Mouse (Mus musculus): ENCODE data around the gene Cacnb1. TPM values are rescaled to one million over a fixed set of nuclear protein-coding genes. Genes with fewer than 3 reads are reported as not detected.

Gene Cacnb1
- polyA plus RNA-seq, 1 experiment from 2014 or later, result 1.2 TPM

DNA sequence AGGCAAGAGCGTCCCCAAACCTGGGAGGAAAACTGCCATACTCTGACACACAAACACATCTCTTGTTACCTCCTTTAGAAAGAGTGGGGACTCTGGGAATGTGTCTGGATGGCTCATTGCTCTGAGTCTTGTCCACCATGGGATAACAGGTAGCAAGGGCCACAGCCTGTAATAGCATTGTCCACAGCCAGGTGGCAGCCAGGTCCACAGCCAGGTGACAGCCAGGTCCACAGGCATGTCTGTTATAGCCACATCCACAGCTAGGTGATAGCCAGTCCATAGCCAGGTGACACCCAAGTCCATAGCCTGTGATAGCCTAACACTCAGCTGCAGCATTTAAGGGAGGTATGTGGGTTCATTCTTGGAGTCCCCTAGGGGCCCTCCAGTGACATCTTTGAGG lies 61.9 kb downstream of the Cacnb1 start:
- WGBS (ENCODE audit: insufficient replicate concordance), result 74% methylated on average over 1 of the region's 1 CpGs
- Histone ChIP-seq H3K4me3 (ENCODE audit: low read depth, low read length) (no peak overlapping the region), H3K27ac (ENCODE audit: low read length) (no peak overlapping the region)

DNA sequence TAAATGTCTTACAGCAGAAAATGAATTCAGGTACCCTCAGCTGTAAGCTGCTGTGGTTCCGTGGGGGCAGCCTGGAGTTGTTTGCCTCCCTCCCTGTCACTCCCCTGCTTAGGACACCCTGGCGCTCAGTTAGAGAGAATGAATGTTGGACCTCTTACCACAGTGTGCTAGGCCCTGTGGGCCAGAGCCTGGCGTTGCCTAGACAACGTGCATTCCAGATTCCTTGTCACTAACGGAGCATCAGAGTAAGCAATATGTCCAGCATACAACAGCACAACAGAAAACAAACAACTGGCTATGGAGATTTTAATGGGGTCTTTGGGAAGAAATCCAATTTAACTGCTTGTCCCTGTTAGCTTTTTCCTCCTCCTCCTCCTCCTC lies 63.5 kb downstream of the Cacnb1 start:
- Histone ChIP-seq H3K9ac (ENCODE audit: low read depth, low read length) (no peak overlapping the region), H3K27ac (ENCODE audit: low read length) (no peak overlapping the region), H3K27me3 (ENCODE audit: control insufficient read depth, insufficient read depth, low read depth, low read length) (no peaks in the 10 kb centered on the region), H3K9me3 (replicated peaks; ENCODE audit: control insufficient read depth, low read length) (no peaks in the 10 kb centered on the region), H3K4me1 (ENCODE audit: control insufficient read depth, low read depth, low read length) (peaks cover 3% of the 10 kb centered on the region; the same call in 1 of the 2 replicates), H3K4me2 (ENCODE audit: low read depth, low read length) (no peak overlapping the region), H3K4me3 (ENCODE audit: low read depth, low read length) (no peak overlapping the region), H3K36me3 (ENCODE audit: control insufficient read depth, insufficient read depth) (no peaks in the 10 kb centered on the region)
- no peak for ATAC-seq (ENCODE audit: low read depth)
- WGBS (ENCODE audit: insufficient replicate concordance), result 62% methylated on average over 5 of the region's 5 CpGs

More for the DNA sequence above, 61.9 kb downstream of the Cacnb1 start:
- Histone ChIP-seq H3K9me3 (replicated peaks; ENCODE audit: control insufficient read depth, low read length) (no peaks in the 10 kb centered on the region), H3K27me3 (ENCODE audit: control insufficient read depth, insufficient read depth, low read depth, low read length) (no peaks in the 10 kb centered on the region), H3K9ac (ENCODE audit: low read depth, low read length) (no peak overlapping the region), H3K36me3 (ENCODE audit: control insufficient read depth, insufficient read depth) (no peaks in the 10 kb centered on the region), H3K4me2 (ENCODE audit: low read depth, low read length) (no peak overlapping the region), H3K4me1 (ENCODE audit: control insufficient read depth, low read depth, low read length) (no peaks in the 10 kb centered on the region)
- no peak for ATAC-seq (ENCODE audit: low read depth)

DNA sequence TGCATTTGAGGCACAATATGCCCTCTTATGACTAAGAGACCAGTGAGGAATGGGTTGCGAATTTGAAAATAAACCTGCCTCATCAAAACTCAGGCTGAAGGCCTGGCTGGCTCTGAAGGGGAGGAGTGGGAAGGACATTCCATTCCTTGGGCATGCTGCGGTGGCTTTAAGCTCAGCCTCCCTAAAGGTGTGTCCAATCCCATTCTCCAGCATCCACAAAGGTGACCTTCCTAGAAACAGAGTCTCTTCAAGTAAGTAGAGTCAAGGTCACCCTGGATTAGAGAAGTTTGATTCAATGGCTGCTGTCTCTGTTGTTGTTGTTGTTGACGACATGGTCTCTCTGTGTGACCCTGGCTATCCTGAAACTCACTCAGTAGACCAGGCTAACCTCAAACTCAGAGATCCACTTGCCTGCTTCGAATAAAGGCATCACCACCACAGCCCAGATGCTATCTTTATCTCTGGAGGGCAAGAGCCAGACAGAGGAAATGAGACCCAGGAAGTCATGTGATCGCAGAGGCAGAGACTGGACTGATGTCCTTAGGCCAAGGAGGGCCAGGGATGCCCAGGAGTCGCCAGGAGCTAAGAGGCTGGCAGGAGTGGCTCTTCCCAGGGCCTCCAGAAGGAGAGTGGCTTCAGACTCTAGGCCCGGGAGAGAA lies 64.1 kb downstream of the Cacnb1 start:
- H3K36me3 ChIP-seq (ENCODE audit: control insufficient read depth, insufficient read depth), result no peaks in the 10 kb centered on the region
- no peak overlapping the region for H3K9ac ChIP-seq (ENCODE audit: low read depth, low read length)
- peaks cover 7% of the 10 kb centered on the region; the same call in 1 of the 2 replicates for H3K4me1 ChIP-seq (ENCODE audit: control insufficient read depth, low read depth, low read length)
- no peak for ATAC-seq (ENCODE audit: low read depth)
- H3K27ac ChIP-seq (ENCODE audit: low read length), result no peak overlapping the region
- no peaks in the 10 kb centered on the region for H3K27me3 ChIP-seq (ENCODE audit: control insufficient read depth, insufficient read depth, low read depth, low read length)
- no peak overlapping the region for H3K4me3 ChIP-seq (ENCODE audit: low read depth, low read length)
- H3K4me2 ChIP-seq (ENCODE audit: low read depth, low read length), result no peak overlapping the region
- no peaks in the 10 kb centered on the region for H3K9me3 ChIP-seq (replicated peaks; ENCODE audit: control insufficient read depth, low read length)
- 55% methylated on average over 7 of the region's 7 CpGs for WGBS (ENCODE audit: insufficient replicate concordance)

DNA sequence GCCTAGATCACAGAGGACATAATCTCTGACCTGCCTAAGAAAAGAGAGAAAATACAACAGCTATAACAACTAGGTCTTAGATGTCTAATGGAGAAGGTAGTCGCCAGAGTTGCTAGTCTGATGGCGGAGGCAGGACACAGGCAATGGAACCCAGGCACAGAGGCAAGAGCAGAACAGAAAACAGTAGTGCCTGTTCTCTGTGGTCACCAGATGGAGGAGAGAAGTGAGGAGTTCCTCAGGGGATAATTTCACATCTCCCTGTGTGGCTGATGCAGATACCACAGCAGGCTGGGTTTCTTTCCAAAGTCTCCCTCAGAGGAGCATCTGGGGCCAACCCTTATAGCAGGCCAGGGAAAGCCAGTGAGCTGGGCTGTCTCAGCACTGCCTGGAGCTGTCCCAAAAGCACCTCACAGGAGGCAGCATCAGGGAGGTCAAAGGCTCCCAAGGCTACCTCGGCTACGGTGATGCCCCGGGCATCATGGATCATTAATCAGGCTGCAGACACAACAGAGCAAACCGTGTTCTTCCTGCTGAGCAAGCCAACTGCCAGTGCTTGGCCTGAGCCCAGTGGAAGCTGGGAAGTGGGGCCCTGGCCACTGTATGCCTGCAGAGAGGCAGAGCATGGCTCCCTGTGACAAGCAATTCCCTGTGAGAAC lies 65.8 kb downstream of the Cacnb1 start:
- no peak overlapping the region for H3K27ac ChIP-seq (ENCODE audit: low read length)
- H3K36me3 ChIP-seq (ENCODE audit: control insufficient read depth, insufficient read depth), result no peaks in the 10 kb centered on the region
- ATAC-seq (ENCODE audit: low read depth), result no peak
- no peaks in the 10 kb centered on the region for H3K27me3 ChIP-seq (ENCODE audit: control insufficient read depth, insufficient read depth, low read depth, low read length)
- H3K9me3 ChIP-seq (replicated peaks; ENCODE audit: control insufficient read depth, low read length), result no peaks in the 10 kb centered on the region
- H3K4me1 ChIP-seq (ENCODE audit: control insufficient read depth, low read depth, low read length), result peaks cover 7% of the 10 kb centered on the region; the same call in 1 of the 2 replicates
- H3K4me3 ChIP-seq (ENCODE audit: low read depth, low read length), result no peak overlapping the region
- 58% methylated on average over 6 of the region's 6 CpGs for WGBS (ENCODE audit: insufficient replicate concordance)
- no peak overlapping the region for H3K9ac ChIP-seq (ENCODE audit: low read depth, low read length)
- H3K4me2 ChIP-seq (ENCODE audit: low read depth, low read length), result no peak overlapping the region

DNA sequence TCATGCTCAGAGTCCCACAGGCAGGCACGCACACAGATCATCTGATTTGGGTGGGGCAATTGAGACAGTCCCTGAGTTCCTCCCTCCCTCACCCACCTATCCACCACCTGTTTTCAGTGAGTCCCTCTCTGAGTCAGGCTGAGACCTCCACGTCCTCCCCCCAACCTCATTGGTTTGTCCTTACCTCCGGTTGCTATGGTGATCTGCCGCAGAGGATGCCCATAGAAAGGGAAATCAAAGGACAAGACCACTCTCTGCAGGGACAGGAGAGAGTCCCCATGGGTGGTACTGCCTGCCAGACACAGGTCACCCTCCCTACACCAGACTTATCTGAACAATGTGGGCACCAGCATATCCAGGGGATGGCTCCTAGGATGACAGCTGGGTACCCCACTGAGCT lies 66.9 kb downstream of the Cacnb1 start:
- no peaks in the 10 kb centered on the region for H3K36me3 ChIP-seq (ENCODE audit: control insufficient read depth, insufficient read depth)
- H3K9ac ChIP-seq (ENCODE audit: low read depth, low read length), result no peak overlapping the region
- H3K4me3 ChIP-seq (ENCODE audit: low read depth, low read length), result no peak overlapping the region
- WGBS (ENCODE audit: insufficient replicate concordance), result 50% methylated on average over 4 of the region's 4 CpGs
- peaks cover 7% of the 10 kb centered on the region; the same call in 1 of the 2 replicates for H3K4me1 ChIP-seq (ENCODE audit: control insufficient read depth, low read depth, low read length)
- H3K4me2 ChIP-seq (ENCODE audit: low read depth, low read length), result no peak overlapping the region
- ATAC-seq (ENCODE audit: low read depth), result no peak
- no peaks in the 10 kb centered on the region for H3K9me3 ChIP-seq (replicated peaks; ENCODE audit: control insufficient read depth, low read length)
- no peaks in the 10 kb centered on the region for H3K27me3 ChIP-seq (ENCODE audit: control insufficient read depth, insufficient read depth, low read depth, low read length)
- no peak overlapping the region for H3K27ac ChIP-seq (ENCODE audit: low read length)

DNA sequence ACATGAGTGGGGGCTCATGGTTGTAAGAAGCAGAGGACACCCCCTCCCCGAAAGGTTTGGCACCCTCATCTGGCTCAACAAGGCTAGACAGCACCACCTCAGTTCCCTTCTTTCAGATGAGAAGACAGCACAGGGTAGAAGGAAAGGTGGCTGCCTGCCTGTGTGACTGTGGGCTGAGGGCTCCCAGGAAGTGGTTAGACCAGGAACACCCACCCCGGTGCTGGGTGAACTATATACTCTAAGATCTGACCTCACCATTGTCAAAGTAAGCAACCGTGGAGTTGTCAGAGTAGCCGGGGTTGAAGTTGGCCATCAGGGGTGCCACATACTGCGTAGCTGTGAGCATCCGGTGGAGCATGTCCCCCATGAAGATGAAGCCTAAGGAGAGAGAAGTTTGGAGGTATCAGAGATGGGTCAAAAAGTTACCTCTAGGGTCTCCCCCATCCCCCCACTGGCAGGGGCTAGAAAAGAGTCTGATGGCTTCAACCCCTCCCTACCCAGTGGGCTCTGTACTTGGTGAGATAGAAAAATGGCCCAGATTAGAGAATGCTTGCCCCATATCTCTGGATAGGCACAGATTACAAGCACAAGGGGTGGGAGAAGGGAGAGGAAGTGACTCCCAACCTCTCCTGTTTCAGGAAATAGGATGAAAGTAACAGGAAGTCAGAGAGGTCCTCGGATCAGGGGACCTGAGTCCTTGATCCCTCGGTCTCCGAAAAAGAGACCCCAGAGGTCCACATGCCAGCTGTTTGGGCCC lies 67.5 kb downstream of the Cacnb1 start:
- Histone ChIP-seq H3K9me3 (replicated peaks; ENCODE audit: control insufficient read depth, low read length) (no peaks in the 10 kb centered on the region), H3K4me2 (ENCODE audit: low read depth, low read length) (no peak overlapping the region), H3K27ac (ENCODE audit: low read length) (no peak overlapping the region), H3K27me3 (ENCODE audit: control insufficient read depth, insufficient read depth, low read depth, low read length) (no peaks in the 10 kb centered on the region), H3K4me1 (ENCODE audit: control insufficient read depth, low read depth, low read length) (peaks cover 7% of the 10 kb centered on the region; the same call in 1 of the 2 replicates), H3K9ac (ENCODE audit: low read depth, low read length) (no peak overlapping the region), H3K36me3 (ENCODE audit: control insufficient read depth, insufficient read depth) (no peaks in the 10 kb centered on the region), H3K4me3 (ENCODE audit: low read depth, low read length) (no peak overlapping the region)
- no peak for ATAC-seq (ENCODE audit: low read depth)
- 58% methylated on average over 9 of the region's 9 CpGs for WGBS (ENCODE audit: insufficient replicate concordance)

DNA sequence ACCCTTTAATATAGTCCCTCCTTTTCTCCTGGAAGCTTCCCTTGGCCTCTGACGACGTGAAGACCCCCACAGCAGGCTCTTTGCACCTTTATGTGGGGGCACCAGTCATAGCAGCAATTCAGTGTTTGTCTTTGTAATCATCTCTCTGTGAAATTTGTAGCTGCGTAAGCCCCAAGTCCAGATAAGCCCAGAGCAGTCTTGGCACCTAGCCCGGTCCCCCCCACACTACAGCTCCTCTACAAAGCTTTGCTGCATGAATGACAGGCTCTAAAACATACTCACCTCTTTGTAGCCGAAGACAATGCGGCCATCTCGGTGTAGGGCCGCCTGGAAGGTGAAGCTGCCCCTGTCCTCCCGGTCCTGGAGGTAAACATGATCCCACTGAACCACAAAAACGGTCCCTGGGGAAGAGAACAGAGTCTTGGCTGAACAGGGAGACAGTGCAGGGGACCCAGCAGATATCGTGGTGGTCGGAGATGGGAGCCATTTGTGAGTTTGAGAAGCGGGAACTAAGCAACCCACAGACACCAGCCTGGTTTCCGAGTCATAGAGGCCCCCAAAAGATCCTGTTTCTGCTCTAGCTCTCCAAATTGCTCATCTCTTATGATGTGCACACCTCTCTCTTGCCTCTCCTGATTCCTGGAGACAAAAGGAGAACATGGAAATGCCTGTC lies 68.2 kb downstream of the Cacnb1 start:
- H3K27me3 ChIP-seq (ENCODE audit: control insufficient read depth, insufficient read depth, low read depth, low read length), result no peaks in the 10 kb centered on the region
- H3K9ac ChIP-seq (ENCODE audit: low read depth, low read length), result no peak overlapping the region
- ATAC-seq (ENCODE audit: low read depth), result no peak
- H3K9me3 ChIP-seq (replicated peaks; ENCODE audit: control insufficient read depth, low read length), result no peaks in the 10 kb centered on the region
- H3K36me3 ChIP-seq (ENCODE audit: control insufficient read depth, insufficient read depth), result no peaks in the 10 kb centered on the region
- 35% methylated on average over 14 of the region's 14 CpGs for WGBS (ENCODE audit: insufficient replicate concordance)
- no peak overlapping the region for H3K4me3 ChIP-seq (ENCODE audit: low read depth, low read length)
- H3K27ac ChIP-seq (ENCODE audit: low read length), result no peak overlapping the region
- no peak overlapping the region for H3K4me2 ChIP-seq (ENCODE audit: low read depth, low read length)
- H3K4me1 ChIP-seq (ENCODE audit: control insufficient read depth, low read depth, low read length), result peaks cover 11% of the 10 kb centered on the region

DNA sequence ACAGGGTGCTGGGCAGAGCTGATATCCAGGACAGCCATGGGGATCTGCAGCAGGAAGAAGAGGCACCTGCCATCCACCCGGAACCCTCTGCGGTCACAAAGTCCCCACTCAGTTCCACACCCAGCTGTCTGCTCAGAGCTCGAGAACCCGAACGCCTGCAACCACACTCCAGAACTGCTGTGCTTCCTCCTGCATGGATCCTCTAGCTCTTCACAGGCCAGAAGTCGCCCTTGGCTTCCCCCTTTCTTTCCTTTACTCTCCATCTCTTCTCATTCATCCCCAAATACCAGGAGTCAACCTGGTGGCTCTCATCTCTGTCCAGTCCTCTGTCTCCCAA lies 68.9 kb downstream of the Cacnb1 start:
- no peak overlapping the region for H3K27ac ChIP-seq (ENCODE audit: low read length)
- peaks cover 15% of the 10 kb centered on the region for H3K4me1 ChIP-seq (ENCODE audit: control insufficient read depth, low read depth, low read length)
- H3K36me3 ChIP-seq (ENCODE audit: control insufficient read depth, insufficient read depth), result no peaks in the 10 kb centered on the region
- H3K9me3 ChIP-seq (replicated peaks; ENCODE audit: control insufficient read depth, low read length), result no peaks in the 10 kb centered on the region
- no peak overlapping the region for H3K9ac ChIP-seq (ENCODE audit: low read depth, low read length)
- H3K27me3 ChIP-seq (ENCODE audit: control insufficient read depth, insufficient read depth, low read depth, low read length), result no peaks in the 10 kb centered on the region
- 72% methylated on average over 6 of the region's 6 CpGs for WGBS (ENCODE audit: insufficient replicate concordance)
- ATAC-seq (ENCODE audit: low read depth), result no peak
- H3K4me3 ChIP-seq (ENCODE audit: low read depth, low read length), result no peak overlapping the region
- H3K4me2 ChIP-seq (ENCODE audit: low read depth, low read length), result no peak overlapping the region

All from liver, embryonic 16.5 days (tissue).